Mouse (Mus musculus): ENCODE measurements around the gene Tmem126b.
A peak's percentile ranks its signal among the peaks of the same experiment; 100 is the strongest.

DNA sequence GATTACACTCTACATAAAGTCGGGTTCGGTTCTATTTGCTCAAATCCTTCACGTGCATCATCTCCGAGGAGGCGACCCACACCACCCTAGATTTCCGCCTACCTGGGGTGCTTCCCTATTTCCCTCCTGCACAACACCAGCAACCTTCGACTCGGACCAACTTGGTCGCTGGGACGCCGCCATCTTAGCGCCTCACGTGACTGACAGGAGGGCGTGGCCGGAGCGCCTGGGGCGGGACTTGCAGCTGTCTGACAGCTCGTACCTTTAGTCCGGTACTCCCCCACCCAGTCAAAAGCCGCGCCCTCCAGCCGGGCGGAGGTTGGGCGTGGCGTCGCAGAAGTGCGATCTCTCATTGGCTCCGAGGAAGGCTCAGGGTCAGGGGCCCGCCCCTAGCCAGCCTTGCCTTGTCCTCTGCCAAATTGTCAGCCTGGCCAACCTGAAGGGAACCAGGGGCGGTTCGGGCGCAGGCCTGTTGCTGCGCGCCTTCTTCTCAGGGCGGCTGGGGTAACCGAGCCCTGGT, at the start of gene Tmem126b:
- TF ChIP-seq CTCF (IDR thresholded peaks at IDR 0.05; ENCODE audit: low read depth) (0 out of 2 replicates have a peak, but pooled peaks have one; percentile 4), EP300 (optimal IDR thresholded peaks at IDR 0.05) (no peak)
